Mouse (Mus musculus) liver, embryonic 14.5 days (tissue): ENCODE measurements around the gene Ccdc167.

Experiments
- CTCF ChIP-seq: IDR thresholded peaks from 2 replicates; pipeline ENCODE4 v1.5.1; 2016; ENCODE audit warnings: antibody characterized with exemption, low read depth, control low read depth
- EP300 ChIP-seq: IDR thresholded peaks from 2 replicates; pipeline ENCODE4 v1.6.1; 2016; ENCODE audit warnings: antibody characterized with exemption, low read depth

- TF ChIP-seq EP300: no peak
- no peak for TF ChIP-seq CTCF
These were observed 43.1 kb upstream of the Ccdc167 start for GRCm38 (mm10) chr17:29759963-29760362.
